Mouse (Mus musculus) hindbrain, embryonic 15.5 days (tissue): Measurements from ENCODE around the gene Chmp6. TPM values are rescaled to one million over a fixed set of nuclear protein-coding genes. Genes with fewer than 3 reads are reported as not detected.
A peak's percentile ranks its signal among the peaks of the same experiment; 100 is the strongest.

Experiments used
- ATAC-seq: fragments of 200-750 bp; cut with Nextera tagmentation; 2 replicates; pipeline ENCODE4 v1.8.0; 2017; ENCODE audit warnings: low read depth, moderate number of reproducible peaks, moderate TSS enrichment; ENCODE audit not compliant: low FRiP score
- H3K27ac ChIP-seq: fragments of 300-500 bp; sonication (generic); replicated peaks from 2 replicates; pipeline ENCODE4 v1.5.1; 2015; ENCODE audit warnings: mild to moderate bottlenecking, inconsistent platforms
- H3K27me3 ChIP-seq: fragments of 300-500 bp; sonication (generic); 2 replicates; pipeline ENCODE4 v1.6.1; 2015; ENCODE audit warnings: control low read depth, inconsistent platforms
- H3K36me3 ChIP-seq: fragments of 300-500 bp; sonication (generic); 2 replicates; pipeline ENCODE4 v1.6.1; 2015; ENCODE audit warnings: control low read depth, inconsistent platforms
- H3K4me1 ChIP-seq: fragments of 300-500 bp; sonication (generic); replicated peaks from 2 replicates; pipeline ENCODE4 v1.6.1; 2015; ENCODE audit warnings: control low read depth, inconsistent platforms
- H3K4me2 ChIP-seq: fragments of 300-500 bp; sonication (generic); 2 replicates; pipeline ENCODE4 v1.6.1; 2015; ENCODE audit warnings: moderate library complexity, mild to moderate bottlenecking, inconsistent platforms
- H3K4me3 ChIP-seq: fragments of 300-500 bp; sonication (generic); 2 replicates; pipeline ENCODE4 v1.5.1; 2015; ENCODE audit warnings: mild to moderate bottlenecking, inconsistent platforms
- H3K9ac ChIP-seq: fragments of 300-500 bp; sonication (generic); 2 replicates; pipeline ENCODE4 v1.6.1; 2015; ENCODE audit warnings: inconsistent platforms
- H3K9me3 ChIP-seq: fragments of 300-500 bp; sonication (generic); 2 replicates; pipeline ENCODE4 v1.6.1; 2016; ENCODE audit warnings: control low read depth, inconsistent platforms
- WGBS: fragments of 180-500 bp; shearing (Covaris S2); methylation state at CpG from one replicate; pipeline ENCODE4 v1.1.7; 2015; 5-methylcytosine and 5-hydroxymethylcytosine counted together
- polyA plus RNA-seq: library from polyadenylated mRNA; unstranded; fragments of >200 nt; fragmentation: Nextera tagmentation; extraction: Ambion mirVana; gene quantifications from 2 replicates; pipeline ENCODE4 v1.2.1, GENCODE M21; 2015

Gene Chmp6
- polyA plus RNA-seq, 1 experiment from 2014 or later: 109 TPM

GRCm38 (mm10) chr11:119928023-119928681, 14.9 kb downstream of the Chmp6 start:
- Histone ChIP-seq H3K4me1 (no peaks in the 10 kb centered on the region), H3K9me3 (no peaks in the 10 kb centered on the region), H3K27ac (no peak overlapping the region), H3K27me3 (no peaks in the 10 kb centered on the region), H3K4me3 (no peak overlapping the region), H3K36me3 (no peaks in the 10 kb centered on the region), H3K9ac (no peak overlapping the region), H3K4me2 (no peak overlapping the region)
- WGBS: 75% methylated on average over 16 of the region's 16 CpGs
- no peak for ATAC-seq

GRCm38 (mm10) chr11:119929603-119930265, 16.5 kb downstream of the Chmp6 start:
- no peaks in the 10 kb centered on the region for H3K27me3 ChIP-seq
- no peaks in the 10 kb centered on the region for H3K36me3 ChIP-seq
- no peak for ATAC-seq
- H3K4me3 ChIP-seq: no peak overlapping the region
- WGBS: 83% methylated on average over 6 of the region's 6 CpGs
- H3K27ac ChIP-seq: no peak overlapping the region
- no peak overlapping the region for H3K9ac ChIP-seq
- H3K4me2 ChIP-seq: no peak overlapping the region
- H3K9me3 ChIP-seq: no peaks in the 10 kb centered on the region
- H3K4me1 ChIP-seq: no peaks in the 10 kb centered on the region

DNA sequence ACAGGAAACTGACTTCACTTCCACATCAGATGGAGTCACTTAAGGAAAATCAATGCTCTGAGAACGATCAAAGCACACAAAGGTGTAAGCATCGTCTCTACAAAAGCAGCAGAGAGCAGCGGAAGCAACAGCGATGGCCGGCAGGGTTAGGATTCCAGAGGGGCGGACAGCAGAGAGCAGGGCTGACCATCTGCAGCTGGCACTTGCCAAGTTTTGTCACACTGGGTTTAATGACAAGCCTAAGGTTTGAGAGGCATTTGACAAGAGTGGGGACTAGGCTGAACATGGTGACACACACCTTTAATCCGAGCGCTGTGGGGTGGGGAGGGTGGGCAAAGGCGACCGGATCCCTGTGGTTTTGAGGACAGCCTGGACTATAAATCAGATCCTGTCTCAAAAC, 18.6 kb downstream of the Chmp6 start:
- ATAC-seq: no peak
- Histone ChIP-seq H3K9ac (no peak overlapping the region), H3K27me3 (no peaks in the 10 kb centered on the region), H3K27ac (peak overlapping the region; percentile 3; the same call in 1 of the 2 replicates), H3K36me3 (no peaks in the 10 kb centered on the region), H3K4me3 (no peak overlapping the region), H3K4me2 (no peak overlapping the region), H3K9me3 (no peaks in the 10 kb centered on the region), H3K4me1 (peaks cover 16% of the 10 kb centered on the region)
- WGBS: 72% methylated on average over 10 of the region's 10 CpGs

GRCm38 (mm10) chr11:119933142-119933541, 19.9 kb downstream of the Chmp6 start:
- Histone ChIP-seq H3K9me3 (no peaks in the 10 kb centered on the region), H3K4me3 (no peak overlapping the region), H3K4me2 (no peak overlapping the region), H3K27me3 (no peaks in the 10 kb centered on the region), H3K36me3 (no peaks in the 10 kb centered on the region), H3K9ac (no peak overlapping the region), H3K4me1 (peaks cover 29% of the 10 kb centered on the region), H3K27ac (no peak overlapping the region)
- WGBS: 59% methylated on average over 4 of the region's 4 CpGs
- ATAC-seq: no peak

GRCm38 (mm10) chr11:119933819-119934583, 20.8 kb downstream of the Chmp6 start:
- no peak overlapping the region for H3K4me3 ChIP-seq
- no peaks in the 10 kb centered on the region for H3K36me3 ChIP-seq
- ATAC-seq: no peak
- H3K4me1 ChIP-seq: peaks cover 32% of the 10 kb centered on the region
- H3K9ac ChIP-seq: no peak overlapping the region
- H3K9me3 ChIP-seq: no peaks in the 10 kb centered on the region
- 82% methylated on average over 8 of the region's 8 CpGs for WGBS
- no peak overlapping the region for H3K4me2 ChIP-seq
- no peaks in the 10 kb centered on the region for H3K27me3 ChIP-seq
- H3K27ac ChIP-seq: no peak overlapping the region

- Histone ChIP-seq H3K4me1 (peaks cover 37% of the 10 kb centered on the region), H3K9me3 (no peaks in the 10 kb centered on the region), H3K4me3 (no peak overlapping the region), H3K27ac (no peak overlapping the region), H3K27me3 (no peaks in the 10 kb centered on the region), H3K36me3 (no peaks in the 10 kb centered on the region), H3K4me2 (no peak overlapping the region), H3K9ac (no peak overlapping the region)
- WGBS: 73% methylated on average over 8 of the region's 8 CpGs
- no peak for ATAC-seq
Measured at GRCm38 (mm10) chr11:119934773-119935172, 21.5 kb downstream of the Chmp6 start.

- no peak overlapping the region for H3K27ac ChIP-seq
- H3K36me3 ChIP-seq: no peaks in the 10 kb centered on the region
- peaks cover 44% of the 10 kb centered on the region for H3K4me1 ChIP-seq
- no peaks in the 10 kb centered on the region for H3K27me3 ChIP-seq
- no peak overlapping the region for H3K4me3 ChIP-seq
- no peak for ATAC-seq
- WGBS: 22% methylated on average over 6 of the region's 6 CpGs
- H3K4me2 ChIP-seq: no peak overlapping the region
- H3K9ac ChIP-seq: no peak overlapping the region
- H3K9me3 ChIP-seq: no peaks in the 10 kb centered on the region
Measured at GRCm38 (mm10) chr11:119935457-119935856, 22.2 kb downstream of the Chmp6 start.

DNA sequence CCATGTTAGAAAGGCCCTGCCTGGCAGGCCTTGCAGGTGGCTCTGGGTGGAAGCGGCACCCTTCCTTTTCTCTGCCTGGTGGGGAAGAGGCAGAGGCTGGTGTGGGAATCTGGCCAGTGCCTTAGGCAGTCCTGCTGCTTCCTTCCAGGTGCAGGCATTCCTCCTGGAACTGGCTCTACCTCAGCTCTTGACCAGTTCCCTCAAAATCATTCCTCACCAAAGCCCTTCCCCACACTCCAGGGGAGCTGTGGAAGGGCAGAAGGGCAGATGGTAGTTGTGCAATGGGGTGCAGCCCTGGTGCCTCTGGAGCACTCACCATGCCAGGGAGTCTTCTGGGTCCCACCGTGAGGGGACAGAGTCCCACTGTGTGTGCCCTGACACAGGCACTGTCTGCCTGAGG, 23.2 kb downstream of the Chmp6 start:
- H3K9ac ChIP-seq: no peak overlapping the region
- H3K27ac ChIP-seq: no peak overlapping the region
- H3K36me3 ChIP-seq: no peaks in the 10 kb centered on the region
- H3K4me3 ChIP-seq: no peak overlapping the region
- WGBS: 70% methylated on average over 2 of the region's 2 CpGs
- H3K4me1 ChIP-seq: peaks cover 53% of the 10 kb centered on the region
- ATAC-seq: no peak
- H3K27me3 ChIP-seq: peaks cover 6% of the 10 kb centered on the region; the same call in 1 of the 2 replicates
- no peak overlapping the region for H3K4me2 ChIP-seq
- no peaks in the 10 kb centered on the region for H3K9me3 ChIP-seq

GRCm38 (mm10) chr11:119937216-119937615, 24.0 kb downstream of the Chmp6 start:
- Histone ChIP-seq H3K4me2 (no peak overlapping the region), H3K4me3 (no peak overlapping the region), H3K4me1 (peaks cover 60% of the 10 kb centered on the region), H3K9ac (no peak overlapping the region), H3K9me3 (no peaks in the 10 kb centered on the region), H3K36me3 (no peaks in the 10 kb centered on the region), H3K27ac (no peak overlapping the region; the same call in 1 of the 2 replicates), H3K27me3 (peaks cover 6% of the 10 kb centered on the region; the same call in 1 of the 2 replicates)
- WGBS: 52% methylated on average over 12 of the region's 12 CpGs
- ATAC-seq: no peak

DNA sequence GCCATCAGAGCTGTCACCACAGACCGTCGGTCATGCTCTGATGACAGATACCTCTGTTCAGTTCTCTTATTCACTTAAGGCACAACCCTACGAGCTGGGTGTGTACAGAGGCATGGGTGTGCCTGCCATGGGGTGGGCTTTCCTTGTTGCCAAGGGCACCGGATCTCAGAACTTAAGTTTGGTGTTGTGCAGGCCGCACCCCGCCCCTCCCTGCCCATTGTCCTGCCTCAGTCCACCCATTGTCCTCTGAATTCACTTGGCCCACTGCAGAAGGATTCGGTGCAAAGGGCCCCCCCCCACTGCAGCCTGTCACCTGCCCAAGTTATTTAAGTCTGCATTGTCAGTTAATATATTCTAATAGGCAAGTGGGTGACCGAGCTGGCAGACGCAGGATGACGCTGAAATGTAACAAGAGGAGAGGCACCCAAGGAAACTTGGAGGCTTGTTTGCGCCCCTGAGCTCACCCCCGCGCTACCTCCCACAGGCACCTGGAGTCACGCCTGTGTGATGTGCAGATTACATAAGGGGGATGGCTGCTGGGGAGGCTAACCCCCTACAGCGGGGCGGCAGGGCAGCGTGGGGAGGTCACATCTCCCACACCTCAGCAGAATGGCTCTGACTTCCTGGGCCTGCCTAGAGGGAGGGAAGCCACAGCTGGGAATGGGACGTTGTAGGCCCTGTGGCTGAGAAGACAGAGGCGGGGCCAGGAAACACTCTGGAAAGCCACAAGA, 24.7 kb downstream of the Chmp6 start:
- Histone ChIP-seq H3K27ac (no peak overlapping the region), H3K4me1 (peaks cover 61% of the 10 kb centered on the region), H3K9ac (no peak overlapping the region), H3K36me3 (no peaks in the 10 kb centered on the region), H3K4me3 (no peak overlapping the region), H3K27me3 (peaks cover 6% of the 10 kb centered on the region; the same call in 1 of the 2 replicates), H3K9me3 (no peaks in the 10 kb centered on the region), H3K4me2 (no peak overlapping the region)
- no peak for ATAC-seq
- 50% methylated on average over 19 of the region's 19 CpGs for WGBS

- Histone ChIP-seq H3K27ac (no peak overlapping the region), H3K9me3 (no peaks in the 10 kb centered on the region), H3K36me3 (no peaks in the 10 kb centered on the region), H3K27me3 (peaks cover 6% of the 10 kb centered on the region; the same call in 1 of the 2 replicates), H3K4me1 (peaks cover 71% of the 10 kb centered on the region), H3K9ac (no peak overlapping the region), H3K4me2 (no peak overlapping the region), H3K4me3 (no peak overlapping the region)
- ATAC-seq: no peak
- 40% methylated on average over 8 of the region's 8 CpGs for WGBS
Measured at GRCm38 (mm10) chr11:119939073-119939710, 26.0 kb downstream of the Chmp6 start.
